In genomic region chr4:139877269-139877668, GRCm38 (mm10) we compare ENCODE assay signal across 9 mouse cellular contexts. TPM values are rescaled to one million over a fixed set of nuclear protein-coding genes. Genes with fewer than 3 reads are reported as not detected.
A peak's percentile ranks its signal among the peaks of the same experiment; 100 is the strongest.
DNase-seq lines count a peak whose midpoint lies in the region; ATAC-seq and TF ChIP-seq lines count a peak whose summit lies in the region.
"Had no signal": no experiment of that assay in that cellular context is flagged by ENCODE, and none has a peak within 500 bp of the region (broad histone marks: within the 10 kb centered on the region; RNA-seq: fewer than 3 reads in every experiment).

No protein-coding gene starts in this region.

- H3K4me1 ChIP-seq in forebrain, embryonic 13.5 days, result no peaks in the 10 kb centered on the region
- H3K4me1 ChIP-seq in midbrain, embryonic 14.5 days (ENCODE audit: control insufficient read depth, insufficient read depth, low read length), result no peaks in the 10 kb centered on the region
- H3K4me1 ChIP-seq in stomach, postnatal 0 days (replicated peaks; ENCODE audit: control insufficient read depth, insufficient read depth), result no peaks in the 10 kb centered on the region

- H3K9me3 ChIP-seq in forebrain, embryonic 13.5 days (replicated peaks), result no peaks in the 10 kb centered on the region
- H3K9me3 ChIP-seq in midbrain, embryonic 14.5 days (ENCODE audit: control insufficient read depth, low read length), result no peaks in the 10 kb centered on the region
- H3K9me3 ChIP-seq in stomach, postnatal 0 days (ENCODE audit: control insufficient read depth, low read length), result no peaks in the 10 kb centered on the region

- H3K36me3 ChIP-seq in forebrain, embryonic 13.5 days (ENCODE audit: poor library complexity, severe bottlenecking), result no peaks in the 10 kb centered on the region
- H3K36me3 ChIP-seq in midbrain, embryonic 14.5 days (ENCODE audit: control insufficient read depth, insufficient read depth, low read length), result no peaks in the 10 kb centered on the region
- no peaks in the 10 kb centered on the region for H3K36me3 ChIP-seq in stomach, postnatal 0 days (ENCODE audit: control insufficient read depth, insufficient read depth, low read length)

- no peaks in the 10 kb centered on the region for H3K27me3 ChIP-seq in forebrain, embryonic 13.5 days
- H3K27me3 ChIP-seq in midbrain, embryonic 14.5 days (ENCODE audit: control insufficient read depth, insufficient read depth, low read length), result no peaks in the 10 kb centered on the region
- no peaks in the 10 kb centered on the region for H3K27me3 ChIP-seq in stomach, postnatal 0 days (ENCODE audit: control insufficient read depth, insufficient read depth, low read length)

- H3K27ac ChIP-seq in forebrain, embryonic 13.5 days, result no peak overlapping the region
- no peak overlapping the region for H3K27ac ChIP-seq in midbrain, embryonic 14.5 days (replicated peaks; ENCODE audit: low read depth, low read length)
- no peak overlapping the region for H3K27ac ChIP-seq in stomach, postnatal 0 days (replicated peaks)

- TF ChIP-seq EP300 in stomach, postnatal 0 days (optimal IDR thresholded peaks at IDR 0.05), result no peak

- TF ChIP-seq CTCF in stomach, postnatal 0 days (IDR thresholded peaks at IDR 0.05; ENCODE audit: low read depth), result peak; percentile 89

- DNase-seq in CD4-positive, CD25-positive, alpha-beta regulatory T cell, adult 2 months (ENCODE audit: low read depth, low spot score), result peak; percentile 13
- peak; percentile 4 for DNase-seq in c-Kit-positive CD71-negative TER-119-negative erythroid progenitor cells, embryonic 14.5 days (ENCODE audit: low read depth)
- DNase-seq in induced T-regulatory cell, adult 2 months (ENCODE audit: low read depth), result peak; percentile 15
- DNase-seq in left cerebral cortex, postnatal 14 days (ENCODE audit: low spot score in 2 of 2), result peak; percentile 81 to 83
- DNase-seq in midbrain, embryonic 14.5 days, result peak; percentile 91
- DNase-seq in stomach, postnatal 0 days (ENCODE audit: low spot score), result peak; percentile 79

- no peak for ATAC-seq in CD4-positive, CD25-positive, alpha-beta regulatory T cell, adult 4 months
- peak; percentile 85 for ATAC-seq in forebrain, embryonic 13.5 days
- peak; percentile 81; the same call in 1 of the 2 replicates for ATAC-seq in midbrain, embryonic 14.5 days (ENCODE audit: low FRiP score, low TSS enrichment)
- peak; percentile 67 for ATAC-seq in stomach, postnatal 0 days (ENCODE audit: low FRiP score, low TSS enrichment)

- H3K4me2 ChIP-seq in forebrain, embryonic 13.5 days, result no peak overlapping the region
- no peak overlapping the region for H3K4me2 ChIP-seq in midbrain, embryonic 14.5 days (ENCODE audit: low read length)
- no peak overlapping the region for H3K4me2 ChIP-seq in stomach, postnatal 0 days (replicated peaks; ENCODE audit: low read depth)

- WGBS in forebrain, embryonic 13.5 days, result 7% methylated on average over 4 of the region's 4 CpGs
- WGBS in midbrain, embryonic 14.5 days, result 4% methylated on average over 4 of the region's 4 CpGs
- 6% methylated on average over 4 of the region's 4 CpGs for WGBS in stomach, postnatal 0 days

- intact Hi-C loops in left cerebral cortex, postnatal 14 days (cut with DNase I), result loop anchor here (5.0 to 10.0 kb wide), 4 partner anchors 155 to 670 kb away; partner anchors contain the start of gene Igsf21

- H3K4me3 ChIP-seq in forebrain, embryonic 13.5 days, result no peak overlapping the region
- no peak overlapping the region for H3K4me3 ChIP-seq in midbrain, embryonic 14.5 days (replicated peaks; ENCODE audit: low read depth, low read length)
- no peak overlapping the region for H3K4me3 ChIP-seq in stomach, postnatal 0 days (ENCODE audit: low read depth, low read length)

- H3K9ac ChIP-seq in forebrain, embryonic 13.5 days, result 0 out of 2 replicates have a peak overlapping the region, but pooled peaks have one; percentile 3
- no peak overlapping the region for H3K9ac ChIP-seq in midbrain, embryonic 14.5 days (replicated peaks; ENCODE audit: low read length)
- H3K9ac ChIP-seq in stomach, postnatal 0 days (ENCODE audit: low read length), result no peak overlapping the region

RNA-seq across cellular contexts. Expression of gene Pax7, which starts 43.9 kb away (rescaled TPM):
- polyA plus RNA-seq in CD4-positive, CD25-positive, alpha-beta regulatory T cell, adult 4 months (2017; shearing (Covaris generic)), result not detected
- 0.04 and 0.09 TPM in 2 replicates for polyA plus RNA-seq in forebrain, embryonic 13.5 days (2015; fragmentation: Nextera tagmentation; extraction: Ambion mirVana)
- total RNA-seq in left cerebral cortex, postnatal 14 days (2021), result not detected
- 9.1 and 9.2 TPM in 2 replicates for polyA plus RNA-seq in midbrain, embryonic 14.5 days (2014; fragmentation: Nextera tagmentation; extraction: Ambion mirVana)
- polyA plus RNA-seq in stomach, postnatal 0 days (2015; fragmentation: Nextera tagmentation; extraction: Ambion mirVana), result 0.02 TPM in 1 of 2 replicates, not detected in the other
- polyA plus RNA-seq: heart, embryonic 16.5 days had no signal

Comparison
In these comparisons a context has a peak if more than half of its experiments do, and no peak if none do; other contexts are left out.
1. DNase-seq: peak in every context shown above with its lines; median percentile 91 in midbrain, embryonic 14.5 days; 82 in left cerebral cortex, postnatal 14 days; 79 in stomach, postnatal 0 days; 15 in induced T-regulatory cell, adult 2 months; 13 in CD4-positive, CD25-positive, alpha-beta regulatory T cell, adult 2 months; 4 in c-Kit-positive CD71-negative TER-119-negative erythroid progenitor cells, embryonic 14.5 days.